Mouse (Mus musculus): ENCODE measurements around the gene Pi16. TPM values are rescaled to one million over a fixed set of nuclear protein-coding genes. Genes with fewer than 3 reads are reported as not detected.
"Not testable (repeated sequence)": the region's sequence is repeated elsewhere in the genome, so short reads cannot be mapped to it uniquely, and the experiment has no call there.

Pi16 gene
- polyA plus RNA-seq (2014; fragmentation: Nextera tagmentation; extraction: Ambion mirVana), result 0.19 and 0.21 TPM in 2 replicates

GRCm38 (mm10) chr17:29317380-29317779 lies at the start of gene Pi16:
Gene Pi16, plus strand, starts transcription at chr17:29317680.
- H3K4me1 ChIP-seq (ENCODE audit: control insufficient read depth, insufficient read depth, low read length); ATAC-seq (ENCODE audit: insufficient number of reproducible peaks, low FRiP score, low TSS enrichment, low read depth); H3K9ac ChIP-seq (ENCODE audit: low read length); H3K4me2 ChIP-seq (ENCODE audit: low read depth, severe bottlenecking); H3K27ac ChIP-seq (replicated peaks; ENCODE audit: low read depth, low read length); H3K4me3 ChIP-seq (ENCODE audit: low read depth, low read length); H3K36me3 ChIP-seq (ENCODE audit: control insufficient read depth, insufficient read depth, low read length); DNase-seq (ENCODE audit: low spot score); H3K9me3 ChIP-seq (ENCODE audit: control insufficient read depth, low read length): not testable (repeated sequence)
- WGBS, result 88% methylated on average over 3 of the region's 3 CpGs
- H3K27me3 ChIP-seq (ENCODE audit: control insufficient read depth, insufficient read depth, low read length), result peaks cover 18% of the 10 kb centered on the region

DNA sequence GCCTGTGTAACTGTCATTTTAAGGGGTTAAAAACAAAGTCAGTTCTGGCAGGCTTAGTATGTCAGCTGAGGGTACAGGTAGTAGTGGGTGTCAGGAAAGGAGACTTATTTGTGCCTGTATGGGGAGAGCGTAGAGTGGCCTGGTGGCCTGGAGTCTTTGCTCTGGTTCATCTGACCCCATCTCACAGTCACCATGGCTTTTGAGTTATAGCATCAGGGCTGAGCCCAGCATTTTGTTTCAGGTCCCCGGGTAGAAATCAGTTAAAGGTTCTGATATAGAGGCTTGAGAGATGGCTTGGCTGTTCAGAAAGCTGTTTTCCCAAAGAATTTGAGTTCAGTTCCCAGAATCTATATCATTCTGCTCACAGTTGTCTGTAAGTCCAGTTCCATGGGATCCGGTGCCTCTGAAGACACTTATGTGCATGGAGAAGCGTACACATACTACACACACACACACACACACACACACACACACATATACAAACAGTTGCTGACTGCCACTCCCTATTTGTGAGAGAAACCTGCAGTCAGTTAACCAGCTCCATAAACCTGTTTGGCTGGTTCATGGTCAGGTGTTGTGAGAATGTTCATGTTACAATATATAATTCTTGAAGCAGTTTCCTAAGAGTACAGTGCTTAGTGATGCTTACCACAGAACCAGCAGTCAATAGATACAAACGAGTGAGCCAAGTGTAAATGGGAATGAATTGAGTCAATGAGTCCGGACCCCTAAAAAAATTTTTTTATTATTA lies 49.4 kb upstream of the Pi16 start:
- peak overlapping the region; percentile 87 for H3K4me3 ChIP-seq (ENCODE audit: low read depth, low read length)
- peaks cover 8% of the 10 kb centered on the region for H3K4me1 ChIP-seq (ENCODE audit: control insufficient read depth, insufficient read depth, low read length)
- no peaks in the 10 kb centered on the region for H3K27me3 ChIP-seq (ENCODE audit: control insufficient read depth, insufficient read depth, low read length)
- no peaks in the 10 kb centered on the region for H3K9me3 ChIP-seq (ENCODE audit: control insufficient read depth, low read length)
- H3K36me3 ChIP-seq (ENCODE audit: control insufficient read depth, insufficient read depth, low read length), result no peaks in the 10 kb centered on the region
- DNase-seq (ENCODE audit: low spot score), result no peak
- peak overlapping the region; percentile 31; the same call in 1 of the 2 replicates for H3K4me2 ChIP-seq (ENCODE audit: low read depth, severe bottlenecking)
- H3K9ac ChIP-seq (ENCODE audit: low read length), result peak overlapping the region; percentile 52
- H3K27ac ChIP-seq (replicated peaks; ENCODE audit: low read depth, low read length), result no peak overlapping the region
- 64% methylated on average over 6 of the region's 6 CpGs for WGBS
- ATAC-seq (ENCODE audit: insufficient number of reproducible peaks, low FRiP score, low TSS enrichment, low read depth), result no peak

DNA sequence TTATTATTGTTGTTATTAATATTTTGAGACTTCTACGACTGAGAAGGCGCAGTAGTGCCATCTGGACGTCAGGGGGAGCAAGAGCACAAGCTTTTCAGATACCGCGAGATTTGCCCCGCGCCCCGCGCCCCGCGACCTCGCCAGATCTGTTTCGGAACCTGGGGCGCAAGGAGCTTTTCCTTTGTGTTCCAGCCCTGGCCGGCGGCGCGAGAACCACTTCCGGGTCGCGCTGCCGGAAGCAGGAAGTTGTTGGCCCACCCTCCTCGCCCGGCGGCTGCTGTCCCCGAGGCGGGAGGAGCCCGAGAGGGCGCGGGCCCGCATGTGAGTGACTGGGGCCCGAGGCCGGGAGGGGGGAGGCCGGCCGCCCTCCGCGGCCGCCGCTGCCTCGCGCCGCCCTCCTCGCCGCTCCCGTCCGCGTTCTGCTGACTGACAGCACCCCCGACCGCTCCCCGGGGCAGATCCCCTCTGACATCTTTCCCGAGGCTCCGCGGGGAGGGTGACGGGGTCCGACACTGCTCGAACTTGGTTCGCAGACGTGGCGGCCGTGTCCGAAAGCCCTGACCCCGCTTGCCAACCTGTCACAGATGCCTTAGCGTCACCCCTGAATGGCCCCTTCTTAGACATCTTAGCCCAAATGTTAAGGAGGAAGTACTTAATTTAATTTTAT lies 48.7 kb upstream of the Pi16 start, which contains the start of gene BC004004:
Gene BC004004 (plus strand): TSS at position 107 of the 667 bp plus-strand sequence.
- H3K4me2 ChIP-seq (ENCODE audit: low read depth, severe bottlenecking), result peak within 1 kb of the TSS; percentile 74
- H3K36me3 ChIP-seq (ENCODE audit: control insufficient read depth, insufficient read depth, low read length), result no peaks in the 10 kb centered on the region
- no peaks in the 10 kb centered on the region for H3K9me3 ChIP-seq (ENCODE audit: control insufficient read depth, low read length)
- peak within 1 kb of the TSS; percentile 71 for H3K27ac ChIP-seq (replicated peaks; ENCODE audit: low read depth, low read length)
- ATAC-seq (ENCODE audit: insufficient number of reproducible peaks, low FRiP score, low TSS enrichment, low read depth) (peak; percentile 81), DNase-seq (ENCODE audit: low spot score) (peak; percentile 97)
- WGBS, result 0% methylated on average over 56 of the region's 63 CpGs
- peaks cover 8% of the 10 kb centered on the region for H3K4me1 ChIP-seq (ENCODE audit: control insufficient read depth, insufficient read depth, low read length)
- H3K9ac ChIP-seq (ENCODE audit: low read length), result peak within 1 kb of the TSS; percentile 92
- H3K27me3 ChIP-seq (ENCODE audit: control insufficient read depth, insufficient read depth, low read length), result no peaks in the 10 kb centered on the region
- peak within 1 kb of the TSS; percentile 87 for H3K4me3 ChIP-seq (ENCODE audit: low read depth, low read length)

DNA sequence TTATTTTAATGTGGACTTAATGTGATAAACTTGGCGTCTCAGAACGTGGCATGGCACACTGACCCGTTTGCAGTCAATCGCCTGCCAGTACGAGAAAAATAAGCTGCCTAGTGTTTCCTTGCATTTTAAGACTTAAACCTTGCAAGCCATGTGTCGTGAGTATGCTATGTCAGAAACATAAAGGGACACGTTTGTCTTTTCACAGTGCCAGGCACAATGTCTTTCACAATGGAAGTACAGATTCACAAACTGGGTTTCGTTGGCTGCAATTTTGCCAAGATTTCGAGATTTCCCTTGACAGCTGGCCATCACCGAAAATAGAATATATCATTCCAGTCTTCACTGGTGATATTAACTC lies 48.2 kb upstream of the Pi16 start:
- peak overlapping the region; percentile 87 for H3K4me3 ChIP-seq (ENCODE audit: low read depth, low read length)
- H3K27ac ChIP-seq (replicated peaks; ENCODE audit: low read depth, low read length), result peak overlapping the region; percentile 71
- ATAC-seq (ENCODE audit: insufficient number of reproducible peaks, low FRiP score, low TSS enrichment, low read depth), result no peak
- no peaks in the 10 kb centered on the region for H3K27me3 ChIP-seq (ENCODE audit: control insufficient read depth, insufficient read depth, low read length)
- H3K9me3 ChIP-seq (ENCODE audit: control insufficient read depth, low read length), result no peaks in the 10 kb centered on the region
- DNase-seq (ENCODE audit: low spot score), result no peak
- WGBS, result 26% methylated on average over 10 of the region's 10 CpGs
- H3K4me1 ChIP-seq (ENCODE audit: control insufficient read depth, insufficient read depth, low read length), result peaks cover 7% of the 10 kb centered on the region
- H3K36me3 ChIP-seq (ENCODE audit: control insufficient read depth, insufficient read depth, low read length), result no peaks in the 10 kb centered on the region
- H3K4me2 ChIP-seq (ENCODE audit: low read depth, severe bottlenecking), result peak overlapping the region; percentile 74
- H3K9ac ChIP-seq (ENCODE audit: low read length), result peak overlapping the region; percentile 92

DNA sequence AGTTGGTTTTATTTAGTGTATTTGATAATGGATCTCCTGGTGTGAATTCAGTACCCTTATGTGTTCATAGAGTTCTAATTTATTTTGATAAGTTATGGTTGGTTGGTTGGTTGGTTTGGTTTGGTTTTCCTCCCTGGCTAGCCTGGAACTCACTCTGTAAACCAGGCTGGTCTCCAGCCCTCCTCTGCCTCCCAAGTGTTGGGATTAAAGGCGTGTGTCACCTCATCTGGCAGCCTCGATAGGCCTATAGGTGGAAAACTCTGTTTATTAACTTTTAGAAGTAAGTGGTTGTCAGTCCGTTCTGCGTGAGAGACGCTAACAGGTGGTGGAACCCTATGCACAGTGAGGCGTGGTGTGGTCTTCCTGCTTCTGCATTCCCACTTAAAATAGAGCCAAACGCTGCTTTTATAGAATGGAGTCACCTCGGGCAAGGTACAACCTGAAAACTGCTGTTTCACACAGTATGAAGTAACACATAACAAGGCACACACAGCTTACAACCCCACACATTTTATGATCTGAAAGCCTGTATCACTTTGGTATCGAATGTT lies 47.3 kb upstream of the Pi16 start:
- Histone ChIP-seq H3K4me2 (ENCODE audit: low read depth, severe bottlenecking) (no peak overlapping the region; the same call in 1 of the 2 replicates), H3K27ac (replicated peaks; ENCODE audit: low read depth, low read length) (no peak overlapping the region), H3K36me3 (ENCODE audit: control insufficient read depth, insufficient read depth, low read length) (no peaks in the 10 kb centered on the region), H3K4me1 (ENCODE audit: control insufficient read depth, insufficient read depth, low read length) (peaks cover 4% of the 10 kb centered on the region; the same call in 1 of the 2 replicates), H3K9ac (ENCODE audit: low read length) (no peak overlapping the region), H3K27me3 (ENCODE audit: control insufficient read depth, insufficient read depth, low read length) (no peaks in the 10 kb centered on the region), H3K9me3 (ENCODE audit: control insufficient read depth, low read length) (no peaks in the 10 kb centered on the region), H3K4me3 (ENCODE audit: low read depth, low read length) (no peak overlapping the region; the same call in 1 of the 2 replicates)
- ATAC-seq (ENCODE audit: insufficient number of reproducible peaks, low FRiP score, low TSS enrichment, low read depth), result no peak
- WGBS, result 92% methylated on average over 9 of the region's 9 CpGs
- no peak for DNase-seq (ENCODE audit: low spot score)

DNA sequence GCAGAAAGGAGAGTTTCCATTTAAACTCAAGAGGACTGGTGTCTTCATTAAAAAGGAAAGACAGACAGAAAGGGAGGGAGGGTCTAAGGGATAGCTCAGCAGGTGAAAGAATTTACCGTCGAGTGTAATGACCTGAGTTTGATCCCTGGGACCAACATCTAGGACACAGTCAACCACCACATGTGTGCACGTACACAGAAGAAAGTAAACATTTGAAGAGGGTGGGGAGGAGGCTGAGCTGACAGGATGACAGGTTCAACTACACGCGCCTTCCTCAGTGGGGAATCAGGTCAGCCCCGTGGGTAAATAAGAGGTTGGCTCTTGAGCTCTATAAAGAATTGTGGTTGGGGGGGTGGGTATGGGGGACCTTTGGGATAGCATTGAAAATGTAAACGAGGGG lies 44.3 kb upstream of the Pi16 start:
- Histone ChIP-seq H3K9ac (ENCODE audit: low read length) (no peak overlapping the region), H3K27ac (replicated peaks; ENCODE audit: low read depth, low read length) (no peak overlapping the region), H3K9me3 (ENCODE audit: control insufficient read depth, low read length) (no peaks in the 10 kb centered on the region), H3K4me3 (ENCODE audit: low read depth, low read length) (no peak overlapping the region), H3K27me3 (ENCODE audit: control insufficient read depth, insufficient read depth, low read length) (no peaks in the 10 kb centered on the region), H3K4me1 (ENCODE audit: control insufficient read depth, insufficient read depth, low read length) (peaks cover 4% of the 10 kb centered on the region; the same call in 1 of the 2 replicates), H3K36me3 (ENCODE audit: control insufficient read depth, insufficient read depth, low read length) (no peaks in the 10 kb centered on the region), H3K4me2 (ENCODE audit: low read depth, severe bottlenecking) (no peak overlapping the region)
- no peak for DNase-seq (ENCODE audit: low spot score)
- no peak for ATAC-seq (ENCODE audit: insufficient number of reproducible peaks, low FRiP score, low TSS enrichment, low read depth)
- 90% methylated on average over 7 of the region's 7 CpGs for WGBS

GRCm38 (mm10) chr17:29273889-29274288 lies 43.6 kb upstream of the Pi16 start:
- ATAC-seq (ENCODE audit: insufficient number of reproducible peaks, low FRiP score, low TSS enrichment, low read depth), result no peak
- Histone ChIP-seq H3K27ac (replicated peaks; ENCODE audit: low read depth, low read length) (no peak overlapping the region), H3K4me3 (ENCODE audit: low read depth, low read length) (no peak overlapping the region), H3K9ac (ENCODE audit: low read length) (no peak overlapping the region), H3K4me1 (ENCODE audit: control insufficient read depth, insufficient read depth, low read length) (peaks cover 4% of the 10 kb centered on the region; the same call in 1 of the 2 replicates), H3K9me3 (ENCODE audit: control insufficient read depth, low read length) (no peaks in the 10 kb centered on the region), H3K27me3 (ENCODE audit: control insufficient read depth, insufficient read depth, low read length) (no peaks in the 10 kb centered on the region), H3K4me2 (ENCODE audit: low read depth, severe bottlenecking) (no peak overlapping the region), H3K36me3 (ENCODE audit: control insufficient read depth, insufficient read depth, low read length) (no peaks in the 10 kb centered on the region)
- WGBS, result 80% methylated on average over 11 of the region's 11 CpGs
- no peak for DNase-seq (ENCODE audit: low spot score)

- Histone ChIP-seq H3K9me3 (ENCODE audit: control insufficient read depth, low read length) (no peaks in the 10 kb centered on the region), H3K36me3 (ENCODE audit: control insufficient read depth, insufficient read depth, low read length) (0 out of 2 replicates have a peak, but pooled peaks cover 2% of the 10 kb centered on the region), H3K4me1 (ENCODE audit: control insufficient read depth, insufficient read depth, low read length) (no peaks in the 10 kb centered on the region), H3K4me2 (ENCODE audit: low read depth, severe bottlenecking) (no peak overlapping the region), H3K9ac (ENCODE audit: low read length) (no peak overlapping the region), H3K27me3 (ENCODE audit: control insufficient read depth, insufficient read depth, low read length) (no peaks in the 10 kb centered on the region), H3K27ac (replicated peaks; ENCODE audit: low read depth, low read length) (no peak overlapping the region), H3K4me3 (ENCODE audit: low read depth, low read length) (no peak overlapping the region)
- DNase-seq (ENCODE audit: low spot score) (no peak), ATAC-seq (ENCODE audit: insufficient number of reproducible peaks, low FRiP score, low TSS enrichment, low read depth) (no peak)
- WGBS, result 94% methylated on average over 5 of the region's 5 CpGs
Measured at GRCm38 (mm10) chr17:29280422-29280821, 37.1 kb upstream of the Pi16 start.
